Comparison of ENCODE assay signal across 9 mouse cellular contexts in genomic region chr11:83473235-83474016, GRCm38 (mm10). TPM values are rescaled to one million over a fixed set of nuclear protein-coding genes. Genes with fewer than 3 reads are reported as not detected.
DNase-seq lines count a peak whose midpoint lies in the region; ATAC-seq and TF ChIP-seq lines count a peak whose summit lies in the region.
"Had no signal": no experiment of that assay in that cellular context is flagged by ENCODE, and none has a peak within 500 bp of the region (broad histone marks: within the 10 kb centered on the region; RNA-seq: fewer than 3 reads in every experiment).

No protein-coding gene starts in this region.

- H3K27ac ChIP-seq in liver, embryonic 16.5 days (ENCODE audit: low read length): peak overlapping the region; percentile 91

- peak; percentile 12 for ATAC-seq in inflammation-experienced regulatory T-cells, adult 6 months
- ATAC-seq in liver, embryonic 16.5 days (ENCODE audit: low read depth): peak; percentile 47

- DNase-seq in gastrocnemius, postnatal 14 days: peak; percentile 14
- DNase-seq in gastrocnemius, adult 18-20 months (ENCODE audit: low spot score): no peak
- peak; percentile 27 for DNase-seq in embryo, embryonic 11.5 days (ENCODE audit: low read depth, low spot score)
- no peak for DNase-seq in right cerebral cortex, postnatal 36 days (ENCODE audit: low spot score in 2 of 2)
- no peak for DNase-seq in gastrocnemius, postnatal 10 days

- peak overlapping the region; percentile 96 for H3K9ac ChIP-seq in liver, embryonic 16.5 days (ENCODE audit: low read depth, low read length)

- WGBS in liver, embryonic 16.5 days (ENCODE audit: insufficient replicate concordance): under 1% methylated on average over 44 of the region's 52 CpGs

- peak overlapping the region; percentile 77 for H3K4me2 ChIP-seq in liver, embryonic 16.5 days (ENCODE audit: low read depth, low read length)

- H3K4me3 ChIP-seq in E14TG2a.4 (replicated peaks; ENCODE audit: low read length): peak overlapping the region; percentile 97
- H3K4me3 ChIP-seq in liver, embryonic 16.5 days (ENCODE audit: low read depth, low read length): peak overlapping the region; percentile 84

- H3K36me3 ChIP-seq in E14TG2a.4 (ENCODE audit: insufficient read depth, low read length): peaks cover 34% of the 10 kb centered on the region
- peaks cover 9% of the 10 kb centered on the region for H3K36me3 ChIP-seq in liver, embryonic 16.5 days (ENCODE audit: control insufficient read depth, insufficient read depth)

- H3K27me3 ChIP-seq in E14TG2a.4 (ENCODE audit: insufficient read depth, low read length): no peaks in the 10 kb centered on the region
- no peaks in the 10 kb centered on the region for H3K27me3 ChIP-seq in liver, embryonic 16.5 days (ENCODE audit: control insufficient read depth, insufficient read depth, low read depth, low read length)

- intact Hi-C loops in gastrocnemius, postnatal 14 days (cut with DNase I; ENCODE audit: low total_unique reads): no loop called here

- no peak for TF ChIP-seq CTCF in E14TG2a.4 (conservative IDR thresholded peaks at IDR 0.05; ENCODE audit: low read length)

- H3K4me1 ChIP-seq in E14TG2a.4 (replicated peaks; ENCODE audit: low read depth, low read length): peaks cover 27% of the 10 kb centered on the region
- peaks cover 16% of the 10 kb centered on the region for H3K4me1 ChIP-seq in liver, embryonic 16.5 days (ENCODE audit: control insufficient read depth, low read depth, low read length)

- H3K9me3 ChIP-seq in E14TG2a.4 (ENCODE audit: low read length): peaks cover 39% of the 10 kb centered on the region
- H3K9me3 ChIP-seq in liver, embryonic 16.5 days (replicated peaks; ENCODE audit: control insufficient read depth, low read length): no peaks in the 10 kb centered on the region

RNA-seq across cellular contexts. Expression of gene Taf15, which starts 0.5 kb away (rescaled TPM):
- 10 to 100 TPM; 22.5 to 24.5 TPM for total RNA-seq in gastrocnemius, postnatal 14 days (2021)
- 10 to 100 TPM; 18.6 to 21.3 TPM for total RNA-seq in gastrocnemius, adult 18-20 months (2021)
- 10 to 100 TPM; 17.8 to 20.6 (median 19.4) TPM for polyA plus RNA-seq in inflammation-experienced regulatory T-cells, adult 6 months (2017; shearing (Covaris generic))
- 4.1 and 4.2 TPM in 2 replicates for polyA plus RNA-seq in liver, embryonic 16.5 days (2015; fragmentation: Nextera tagmentation; extraction: Ambion mirVana)
- total RNA-seq in gastrocnemius, postnatal 10 days (2021): 10 to 100 TPM; 21.1 to 29.7 TPM

RNA-seq across cellular contexts. Expression of gene Mmp28, which starts 10.6 kb away (rescaled TPM):
- 1 to 10 TPM; 3.7 to 4.0 TPM for total RNA-seq in gastrocnemius, postnatal 14 days (2021)
- total RNA-seq in gastrocnemius, adult 18-20 months (2021): 1 to 10 TPM; 1.4 TPM
- polyA plus RNA-seq in inflammation-experienced regulatory T-cells, adult 6 months (2017; shearing (Covaris generic)): not detected
- polyA plus RNA-seq in liver, embryonic 16.5 days (2015; fragmentation: Nextera tagmentation; extraction: Ambion mirVana): 0.37 and 0.42 TPM in 2 replicates
- total RNA-seq in gastrocnemius, postnatal 10 days (2021): 1 to 10 TPM; 3.7 to 4.6 TPM

RNA-seq across cellular contexts. Expression of gene 1700020L24Rik, which starts 35.9 kb away (rescaled TPM):
- total RNA-seq in gastrocnemius, postnatal 14 days (2021): not detected
- total RNA-seq in gastrocnemius, adult 18-20 months (2021): not detected
- 1 to 10 TPM in 1 of 3 experiments, under 1 TPM in 1, not detected in 1; 0.48 to 1.6 TPM for polyA plus RNA-seq in inflammation-experienced regulatory T-cells, adult 6 months (2017; shearing (Covaris generic))
- polyA plus RNA-seq in liver, embryonic 16.5 days (2015; fragmentation: Nextera tagmentation; extraction: Ambion mirVana): 1.7 and 2.4 TPM in 2 replicates
- total RNA-seq in gastrocnemius, postnatal 10 days (2021): under 1 TPM in 1 of 2 experiments, not detected in 1; 0.29 TPM

RNA-seq across cellular contexts. Expression of gene Gas2l2, which starts 44.2 kb away (rescaled TPM):
- not detected for total RNA-seq in gastrocnemius, postnatal 14 days (2021)
- total RNA-seq in gastrocnemius, adult 18-20 months (2021): not detected
- not detected for polyA plus RNA-seq in inflammation-experienced regulatory T-cells, adult 6 months (2017; shearing (Covaris generic))
- polyA plus RNA-seq in liver, embryonic 16.5 days (2015; fragmentation: Nextera tagmentation; extraction: Ambion mirVana): not detected in 2 replicates
- total RNA-seq in gastrocnemius, postnatal 10 days (2021): not detected

RNA-seq across cellular contexts. Expression of gene Heatr9, which starts 48.5 kb away (rescaled TPM):
- total RNA-seq in gastrocnemius, postnatal 14 days (2021): not detected
- not detected for total RNA-seq in gastrocnemius, adult 18-20 months (2021)
- 1 to 10 TPM in 1 of 3 experiments, under 1 TPM in 1, not detected in 1; 0.24 to 6.5 TPM for polyA plus RNA-seq in inflammation-experienced regulatory T-cells, adult 6 months (2017; shearing (Covaris generic))
- polyA plus RNA-seq in liver, embryonic 16.5 days (2015; fragmentation: Nextera tagmentation; extraction: Ambion mirVana): not detected in 2 replicates
- total RNA-seq in gastrocnemius, postnatal 10 days (2021): not detected
- polyA plus RNA-seq: brain, embryonic 14.5 days had no signal

Comparison
In these comparisons a context has a peak if more than half of its experiments do, and no peak if none do; other contexts are left out.
1. DNase-seq: peak in gastrocnemius, postnatal 14 days (single experiment) and embryo, embryonic 11.5 days (single experiment); none in gastrocnemius, adult 18-20 months (single experiment), right cerebral cortex, postnatal 36 days (0 of 2) and gastrocnemius, postnatal 10 days (single experiment).